Mouse (Mus musculus): Measurements from ENCODE around the gene Tmem266.

Tmem266 gene

GRCm38 (mm10) chr9:55451426-55451825 is 124.7 kb downstream of the Tmem266 start:
- no peak for DNase-seq (ENCODE audit: low spot score)

DNA sequence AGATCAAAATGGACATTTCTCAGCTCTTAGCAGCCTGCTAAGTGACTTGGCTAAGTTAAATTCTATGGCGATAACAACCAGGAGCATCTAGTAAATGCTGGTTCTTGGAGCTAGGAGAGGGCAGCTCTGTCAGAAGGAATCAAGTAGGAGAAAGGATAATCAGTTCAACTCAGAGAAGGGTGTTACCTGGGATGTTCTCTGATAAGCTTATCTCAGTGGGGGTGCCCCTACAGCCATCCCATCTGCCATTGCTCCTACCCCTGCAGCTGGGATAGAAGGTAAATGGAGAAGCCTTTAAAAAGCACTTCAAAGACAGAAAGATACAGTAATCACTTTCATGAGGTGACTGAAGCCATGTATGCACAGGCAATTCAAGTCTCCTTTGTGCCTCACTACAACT is 126.2 kb downstream of the Tmem266 start:
- no peak for DNase-seq (ENCODE audit: low spot score)

- DNase-seq (ENCODE audit: low spot score): no peak
Measured at GRCm38 (mm10) chr9:55453366-55453765, 126.7 kb downstream of the Tmem266 start.

GRCm38 (mm10) chr9:55468397-55468796 is 141.7 kb downstream of the Tmem266 start:
- no peak for DNase-seq (ENCODE audit: low spot score)

DNA sequence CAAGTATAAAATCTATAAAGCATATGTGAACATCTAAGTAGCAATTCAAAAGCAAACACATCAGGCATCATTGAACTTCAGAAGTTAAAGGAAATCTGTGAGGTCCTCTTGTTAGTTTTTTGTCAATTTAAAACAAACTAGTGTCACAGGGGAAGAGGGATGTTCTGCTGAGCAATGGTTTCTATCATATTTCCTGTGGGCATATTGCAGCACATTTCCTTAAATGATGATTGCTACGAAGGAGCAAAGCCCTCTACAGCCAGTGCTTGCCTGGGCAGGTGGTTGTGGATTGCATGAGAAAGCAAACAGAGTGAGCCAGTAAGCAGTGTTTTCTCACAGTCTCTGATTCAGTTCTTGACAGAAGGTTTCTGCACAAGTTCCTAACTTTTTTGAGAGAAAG is 149.4 kb downstream of the Tmem266 start:
- DNase-seq (ENCODE audit: low spot score): no peak

DNA sequence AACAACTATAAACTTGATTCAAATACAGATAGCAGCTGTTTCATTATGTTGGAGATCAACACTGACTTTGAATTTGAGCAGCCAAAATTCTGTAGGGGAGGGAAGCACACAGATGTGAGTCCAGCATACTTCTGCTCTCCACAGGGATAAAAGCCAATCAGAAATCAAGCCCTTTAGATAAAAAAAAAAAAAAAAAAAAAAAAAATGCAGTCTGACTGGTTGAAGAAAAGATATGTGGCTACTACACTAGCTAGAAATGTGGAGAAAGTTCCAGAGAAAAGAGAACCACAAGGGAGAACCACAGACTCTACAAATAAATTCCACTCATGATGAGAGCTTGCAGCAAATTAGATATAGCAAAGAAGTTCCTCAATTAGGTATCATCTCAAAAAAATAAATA is 152.0 kb downstream of the Tmem266 start:
- DNase-seq (ENCODE audit: low spot score): no peak

GRCm38 (mm10) chr9:55482116-55482515 is 155.4 kb downstream of the Tmem266 start:
- no peak for DNase-seq (ENCODE audit: low spot score)
